Mouse (Mus musculus) lung, postnatal 4 days (tissue): ENCODE data around the gene 4933402J07Rik.

Source experiments
- DNase-seq, 2 experiments: peaks; one replicate each; pipeline ENCODE4 v3.0.0; 2021

4933402J07Rik gene

GRCm38 (mm10) chr8:87629656-87630055 lies 66.0 kb downstream of the 4933402J07Rik start:
- no peak for DNase-seq

DNA sequence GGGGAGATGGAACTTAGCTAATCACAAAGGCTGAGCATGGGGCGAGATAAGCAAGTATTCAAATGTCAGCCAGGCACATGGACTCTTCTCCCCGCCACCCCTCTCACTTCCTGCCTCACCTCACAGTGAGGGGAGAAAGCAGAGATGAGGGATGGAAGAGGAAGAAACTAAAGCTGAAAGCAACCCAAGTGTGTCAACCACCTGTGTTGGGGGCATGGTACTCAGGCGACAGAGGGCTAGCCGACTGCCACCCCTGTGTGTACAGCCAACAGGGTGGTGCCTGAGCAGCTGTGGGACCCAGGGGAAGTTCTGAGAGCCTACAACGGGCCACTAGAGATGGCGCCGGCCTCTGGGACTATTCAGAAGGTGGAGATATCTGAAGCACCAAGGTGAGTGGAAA lies 68.1 kb downstream of the 4933402J07Rik start:
- DNase-seq = no peak

- no peak for DNase-seq
Measured at GRCm38 (mm10) chr8:87636226-87636742, 72.6 kb downstream of the 4933402J07Rik start.
